Mouse (Mus musculus) ES-Bruce4 (cell line): Measurements from ENCODE around the gene Pacsin1.

Experiments
- EP300 ChIP-seq: IDR thresholded peaks from 2 replicates; pipeline ENCODE4 v1.6.1; 2011; ENCODE audit warnings: low read depth, low read length; ENCODE audit not compliant: insufficient read depth
- POLR2A ChIP-seq: IDR thresholded peaks from one replicate; pipeline ENCODE4 v1.8.1; 2011; ENCODE audit warnings: low read length; ENCODE audit not compliant: insufficient read depth

- no peak for TF ChIP-seq POLR2A
- no peak for TF ChIP-seq EP300
These were observed 696 bp downstream of the Pacsin1 start for GRCm38 (mm10) chr17:27656011-27656399.
